Mouse (Mus musculus) heart, postnatal 25 days (tissue): Measurements from ENCODE around the gene C1qtnf9. TPM values are rescaled to one million over a fixed set of nuclear protein-coding genes. Genes with fewer than 3 reads are reported as not detected.

Experiments
- DNase-seq: peaks from one replicate; pipeline ENCODE4 v3.0.0; 2022; ENCODE audit warnings: low spot score
- intact Hi-C: fragments of 180-260 bp; cut with DNase I; formaldehyde crosslinking; loops from one replicate; pipeline ENCODE4 v1.15.1; 2025
- total RNA-seq, 2 experiments: library from RNA; stranded (reverse); gene quantifications; 2 replicates each; pipeline ENCODE4 v1.2.3; 2021

The C1qtnf9 gene
- total RNA-seq, 2 experiments from 2014 or later, result 43.1 to 50.6 TPM

DNA sequence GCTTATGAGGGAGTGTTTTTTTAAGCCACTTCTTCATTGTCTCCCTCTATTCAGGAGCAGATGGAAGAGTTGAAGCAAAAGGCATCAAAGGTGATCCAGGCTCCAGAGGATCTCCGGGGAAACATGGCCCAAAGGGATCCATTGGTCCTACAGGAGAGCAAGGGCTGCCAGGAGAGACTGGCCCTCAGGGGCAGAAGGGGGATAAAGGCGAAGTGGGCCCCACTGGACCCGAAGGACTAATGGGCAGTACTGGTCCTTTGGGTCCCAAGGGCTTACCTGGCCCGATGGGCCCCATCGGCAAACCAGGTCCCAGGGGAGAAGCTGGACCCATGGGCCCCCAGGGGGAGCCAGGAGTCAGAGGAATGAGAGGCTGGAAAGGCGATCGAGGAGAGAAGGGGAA, 11.3 kb downstream of the C1qtnf9 start:
- intact Hi-C loops, result no loop called here

GRCm38 (mm10) chr14:60782121-60782656, 14.3 kb downstream of the C1qtnf9 start:
- intact Hi-C loops, result no loop called here
- no peak for DNase-seq

More for the DNA sequence above, 11.3 kb downstream of the C1qtnf9 start:
- DNase-seq, result no peak

- intact Hi-C loops, result no loop called here
- no peak for DNase-seq
Measured at GRCm38 (mm10) chr14:60783196-60783595, 15.3 kb downstream of the C1qtnf9 start.

DNA sequence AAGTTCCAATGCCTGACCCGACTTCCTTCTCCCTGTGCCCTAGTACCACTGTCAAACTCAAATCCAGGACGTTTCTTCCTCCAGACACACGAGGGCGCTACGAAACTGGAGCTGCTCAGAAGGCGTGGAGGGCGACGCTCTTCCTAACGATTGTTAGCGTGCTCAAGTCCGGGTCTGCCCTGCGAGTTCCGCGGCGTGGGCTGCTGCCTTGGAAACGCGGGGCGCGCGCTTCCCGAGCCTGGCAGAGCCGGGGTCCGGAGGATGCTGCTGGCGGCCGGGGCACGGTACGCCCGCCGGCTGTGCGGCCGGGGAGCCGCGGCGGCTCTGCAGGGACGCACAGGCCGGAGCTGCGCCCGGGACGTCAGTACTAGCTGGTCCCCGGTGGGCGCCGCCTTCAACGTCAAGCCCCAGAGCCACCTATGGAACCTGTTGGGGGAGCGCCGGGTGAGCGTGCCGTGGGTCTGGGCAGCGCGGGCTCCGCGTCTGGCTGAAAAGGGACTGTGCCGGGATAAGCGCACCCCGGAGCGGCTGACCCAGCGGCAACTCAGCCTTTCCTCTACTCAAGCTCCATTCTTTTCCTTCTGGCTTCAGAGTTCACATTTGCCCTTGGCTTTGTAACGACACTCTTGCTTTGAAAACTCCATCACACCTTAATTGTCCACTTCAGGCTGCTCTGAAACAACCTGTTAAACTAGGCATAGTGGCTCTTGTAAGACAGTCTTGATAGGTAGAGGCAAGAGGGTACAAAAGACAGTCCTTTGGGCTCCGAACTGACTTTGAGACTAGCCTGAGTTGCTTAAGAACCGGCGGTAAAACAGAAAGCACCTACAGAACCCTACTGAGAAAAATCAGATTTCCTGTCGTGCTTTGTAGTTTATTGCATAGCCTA, 16.7 kb downstream of the C1qtnf9 start, which contains the start of gene Mipep:
Gene Mipep (plus strand): TSS at position 147 of the 889 bp plus-strand sequence.
- intact Hi-C loops, result no loop called here

DNA sequence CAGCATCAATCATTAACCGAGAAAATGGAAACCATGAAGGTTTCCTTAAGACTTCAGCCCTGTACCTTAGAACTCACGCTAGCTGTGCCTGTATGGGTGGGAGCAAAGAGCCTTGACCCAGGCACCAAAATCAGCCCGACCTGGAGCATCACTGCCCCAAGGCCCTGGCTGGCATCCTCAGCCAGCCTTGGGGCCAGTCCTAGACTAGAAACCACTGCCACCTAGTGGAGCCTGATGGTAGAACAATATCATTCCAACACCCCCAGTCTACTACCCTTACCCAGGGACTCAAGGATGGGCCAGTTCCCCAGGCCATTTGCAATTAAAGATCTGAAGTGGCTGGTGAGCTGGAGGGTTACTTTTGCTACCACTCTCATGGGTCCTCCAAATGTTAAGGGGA, 22.2 kb downstream of the C1qtnf9 start:
- DNase-seq, result no peak
- intact Hi-C loops, result no loop called here

More for the DNA sequence above, 16.7 kb downstream of the C1qtnf9 start, which contains the start of gene Mipep:
- DNase-seq, result peak; percentile 42

DNA sequence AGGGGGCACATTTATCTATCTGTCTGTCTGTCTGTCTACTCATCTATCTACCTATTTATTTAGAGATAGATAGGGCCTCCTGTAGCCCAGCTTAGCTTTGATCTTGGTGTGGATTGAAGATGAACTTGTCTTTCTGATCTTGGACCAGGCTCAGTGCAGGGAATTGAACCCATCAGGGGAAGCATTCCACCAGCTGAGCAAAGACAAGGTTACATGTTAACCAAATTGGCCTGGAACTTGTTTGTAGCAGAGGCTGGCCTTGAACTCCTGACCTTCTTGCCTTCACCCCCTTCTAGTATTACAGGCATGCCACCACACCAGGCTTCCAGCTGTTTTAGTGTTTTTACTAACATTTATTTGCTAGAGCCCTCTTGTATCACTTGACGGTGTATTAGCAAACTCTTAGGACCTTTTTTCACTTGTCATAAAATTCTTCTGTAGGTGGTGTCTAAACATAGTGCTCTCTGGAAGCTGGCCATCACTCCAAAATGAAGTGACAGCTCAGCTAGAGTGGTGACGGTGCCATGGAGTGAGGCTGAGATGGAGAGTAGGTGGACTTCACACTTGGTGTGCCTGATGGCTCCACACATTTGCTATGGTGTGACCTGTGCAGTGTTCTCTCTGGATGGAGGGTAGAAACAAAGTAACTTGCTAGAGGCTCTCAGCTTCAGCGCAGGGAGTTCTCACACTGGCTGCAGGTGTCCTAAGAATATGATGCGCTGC, 28.8 kb downstream of the C1qtnf9 start:
- intact Hi-C loops, result no loop called here
- no peak for DNase-seq

DNA sequence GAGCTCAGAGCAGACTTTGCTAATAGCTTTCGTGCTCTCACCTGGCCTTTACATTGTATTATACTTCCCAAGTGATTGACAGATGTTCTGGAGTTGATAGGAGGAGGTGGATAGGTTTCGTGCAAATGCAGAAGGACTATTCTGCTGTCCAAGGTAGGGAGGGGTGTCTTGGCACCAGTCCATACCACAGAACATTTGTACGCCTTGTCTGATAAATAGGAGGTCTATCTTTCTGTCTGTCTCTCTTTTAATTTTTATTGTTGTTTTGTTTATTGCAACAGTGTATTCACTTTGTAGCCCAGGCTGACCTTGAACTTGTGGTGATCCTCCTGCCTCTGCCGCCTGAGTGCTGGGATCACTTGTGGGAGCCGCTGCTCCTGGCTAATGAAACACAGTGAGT, 29.7 kb downstream of the C1qtnf9 start:
- no peak for DNase-seq
- intact Hi-C loops, result no loop called here

DNA sequence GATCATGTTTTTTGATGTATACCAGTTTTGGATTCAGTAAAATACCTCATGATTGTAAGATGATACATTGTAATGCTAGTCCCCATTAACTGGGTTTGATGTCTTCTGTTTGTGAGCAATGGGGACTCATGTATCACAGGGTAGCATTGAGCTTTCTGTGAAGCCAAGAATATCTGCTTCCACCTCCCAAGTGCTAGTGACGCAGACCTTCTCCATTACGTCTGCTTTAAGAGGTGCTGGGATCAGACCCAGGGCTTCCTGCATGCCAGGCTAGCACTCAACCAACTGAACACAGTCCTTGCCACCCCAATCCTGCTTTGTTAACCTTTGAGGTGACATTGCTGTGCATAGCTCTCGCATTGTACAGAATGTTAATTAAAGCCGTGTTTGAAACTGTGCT, 30.8 kb downstream of the C1qtnf9 start:
- no peak for DNase-seq
- intact Hi-C loops, result loop anchor here (1.0 to 2.0 kb wide), 3 partner anchors 288 to 496 kb away; no protein-coding TSS in a partner anchor

GRCm38 (mm10) chr14:60799762-60800728, 32.1 kb downstream of the C1qtnf9 start:
- intact Hi-C loops, result loop anchor here (1.0 to 2.0 kb wide), 3 partner anchors 287 to 494 kb away; no protein-coding TSS in a partner anchor
- no peak for DNase-seq

GRCm38 (mm10) chr14:60802026-60802425, 34.1 kb downstream of the C1qtnf9 start:
- intact Hi-C loops, result no loop called here
- DNase-seq, result no peak

DNA sequence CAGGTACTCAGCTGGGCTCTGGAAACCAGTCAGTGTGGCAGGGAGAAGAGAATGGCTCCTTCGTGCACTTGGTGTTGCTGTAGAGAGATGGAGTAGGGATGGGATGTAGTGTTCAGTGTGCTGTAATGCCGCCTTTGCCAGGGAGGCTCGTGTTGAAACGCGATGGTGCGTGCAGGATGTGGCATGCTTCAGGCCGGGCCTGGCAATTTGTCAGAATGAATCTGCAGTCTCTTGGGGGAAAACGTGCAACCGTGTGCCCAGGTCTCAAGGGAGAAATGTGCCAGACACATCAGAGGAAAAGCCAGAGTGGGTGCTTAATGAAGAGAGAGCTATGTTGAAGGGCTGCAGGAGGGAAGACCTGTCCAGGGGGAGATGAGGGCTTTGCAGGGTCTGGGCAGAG, 37.0 kb downstream of the C1qtnf9 start:
- DNase-seq, result no peak
- intact Hi-C loops, result no loop called here

- no peak for DNase-seq
- intact Hi-C loops, result no loop called here
Measured at GRCm38 (mm10) chr14:60805871-60806270, 37.9 kb downstream of the C1qtnf9 start.

GRCm38 (mm10) chr14:60806891-60807344, 39.0 kb downstream of the C1qtnf9 start:
- intact Hi-C loops, result no loop called here
- DNase-seq, result no peak

- DNase-seq, result no peak
- intact Hi-C loops, result no loop called here
Measured at GRCm38 (mm10) chr14:60809881-60810280, 41.9 kb downstream of the C1qtnf9 start.

GRCm38 (mm10) chr14:60811547-60811946, 43.6 kb downstream of the C1qtnf9 start:
- intact Hi-C loops, result no loop called here
- no peak for DNase-seq

DNA sequence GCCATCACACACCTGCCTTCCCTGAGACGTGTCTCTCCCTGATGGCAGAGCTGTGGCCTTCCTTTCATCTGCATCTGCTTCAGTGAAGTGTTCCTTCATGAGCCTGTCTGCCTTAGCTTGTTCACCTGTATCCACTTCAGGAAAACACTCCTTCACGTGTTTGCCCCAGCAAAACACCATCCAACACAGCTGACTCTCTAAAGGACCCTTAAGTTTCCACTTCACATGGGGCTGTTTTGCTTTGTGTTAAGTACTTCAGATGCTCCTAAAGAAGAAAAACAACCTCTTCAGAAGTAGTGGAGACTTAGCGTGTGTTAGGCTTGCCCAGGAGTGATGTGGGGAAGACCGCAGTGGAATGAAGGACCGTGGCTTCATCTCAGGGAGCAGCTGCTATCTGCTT, 47.2 kb downstream of the C1qtnf9 start:
- intact Hi-C loops, result no loop called here
- DNase-seq, result no peak

- intact Hi-C loops, result no loop called here
- DNase-seq, result no peak
Measured at GRCm38 (mm10) chr14:60818045-60818444, 50.1 kb downstream of the C1qtnf9 start.

DNA sequence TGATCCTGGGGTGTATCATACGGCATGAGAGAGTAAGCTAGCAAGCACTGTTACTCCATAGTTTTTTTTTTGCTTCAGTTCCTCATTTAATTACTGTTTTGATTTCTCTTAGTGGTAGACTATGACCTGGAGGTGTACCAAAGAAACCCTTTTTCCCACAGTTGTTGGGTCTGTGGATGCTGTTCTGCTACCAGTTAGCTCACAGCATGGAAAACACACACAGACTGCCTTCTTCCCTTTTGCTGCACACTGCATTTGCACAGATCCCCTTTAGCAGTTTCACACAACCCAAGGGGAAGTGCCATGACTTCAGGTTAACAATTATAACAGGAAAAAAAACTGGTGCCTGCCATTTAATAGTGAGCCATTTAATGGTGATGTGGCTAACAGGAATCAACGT, 62.2 kb downstream of the C1qtnf9 start:
- intact Hi-C loops, result no loop called here
- DNase-seq, result no peak
